Mouse (Mus musculus): Measurements from ENCODE around the gene Smarcc2. TPM values are rescaled to one million over a fixed set of nuclear protein-coding genes. Genes with fewer than 3 reads are reported as not detected.

Gene Smarcc2
- total and polyA plus RNA-seq, 2 experiments from 2014 or later: 143 to 233 TPM

- 19% methylated on average over 12 of the region's 12 CpGs for WGBS
- peak; percentile 58 for DNase-seq (ENCODE audit: low spot score)
Observed at GRCm38 (mm10) chr10:128492633-128493311, 33.7 kb downstream of the Smarcc2 start.

GRCm38 (mm10) chr10:128493319-128493694, 34.3 kb downstream of the Smarcc2 start:
- peak overlapping the region; percentile 94 for H3K27ac ChIP-seq (ENCODE audit: low read depth, low read length)
- peak overlapping the region; percentile 71 for H3K4me2 ChIP-seq (ENCODE audit: low read depth, low read length, poor library complexity, severe bottlenecking)
- peak overlapping the region; percentile 85 for H3K9ac ChIP-seq (replicated peaks; ENCODE audit: low read length, poor library complexity, severe bottlenecking)
- TF ChIP-seq CTCF (IDR thresholded peaks at IDR 0.05): no peak
- H3K4me1 ChIP-seq (ENCODE audit: insufficient read depth, low read length): peaks cover 25% of the 10 kb centered on the region; the same call in 1 of the 2 replicates
- DNase-seq (ENCODE audit: low spot score) (peak; percentile 35), ATAC-seq (ENCODE audit: low FRiP score) (peak; percentile 32)
- no peaks in the 10 kb centered on the region for H3K27me3 ChIP-seq (ENCODE audit: insufficient read depth, low read length)
- peak overlapping the region; percentile 80 for H3K4me3 ChIP-seq (ENCODE audit: low read depth, low read length)
- H3K9me3 ChIP-seq (ENCODE audit: low read length): no peaks in the 10 kb centered on the region
- 0% methylated on average over 12 of the region's 12 CpGs for WGBS
- peaks cover 25% of the 10 kb centered on the region for H3K36me3 ChIP-seq (ENCODE audit: insufficient read depth, low read length)

More at GRCm38 (mm10) chr10:128492633-128493311, 33.7 kb downstream of the Smarcc2 start:
- peak overlapping the region; percentile 71 for H3K4me2 ChIP-seq (ENCODE audit: low read depth, low read length, poor library complexity, severe bottlenecking)
- no peak for TF ChIP-seq CTCF (IDR thresholded peaks at IDR 0.05)
- H3K9me3 ChIP-seq (ENCODE audit: low read length): no peaks in the 10 kb centered on the region
- H3K9ac ChIP-seq (replicated peaks; ENCODE audit: low read length, poor library complexity, severe bottlenecking): peak overlapping the region; percentile 85
- H3K36me3 ChIP-seq (ENCODE audit: insufficient read depth, low read length): peaks cover 30% of the 10 kb centered on the region
- ATAC-seq (ENCODE audit: low FRiP score): peak; percentile 36
- H3K4me1 ChIP-seq (ENCODE audit: insufficient read depth, low read length): peaks cover 19% of the 10 kb centered on the region; the same call in 1 of the 2 replicates
- H3K4me3 ChIP-seq (ENCODE audit: low read depth, low read length): peak overlapping the region; percentile 80
- H3K27me3 ChIP-seq (ENCODE audit: insufficient read depth, low read length): no peaks in the 10 kb centered on the region
- peak overlapping the region; percentile 94 for H3K27ac ChIP-seq (ENCODE audit: low read depth, low read length)

- H3K4me2 ChIP-seq (ENCODE audit: low read depth, low read length, poor library complexity, severe bottlenecking): peak within 1 kb of the TSS; percentile 71
- peak; percentile 79 for TF ChIP-seq CTCF (IDR thresholded peaks at IDR 0.05)
Observed at GRCm38 (mm10) chr10:128493695-128494666, 34.9 kb downstream of the Smarcc2 start, which contains the start of gene Myl6. TSS of gene Myl6 (minus strand) at chr10:128494145.

GRCm38 (mm10) chr10:128494667-128495245, 35.7 kb downstream of the Smarcc2 start:
- DNase-seq (ENCODE audit: low spot score): no peak

More at GRCm38 (mm10) chr10:128493695-128494666, 34.9 kb downstream of the Smarcc2 start, which contains the start of gene Myl6:
- peak within 1 kb of the TSS; percentile 94 for H3K27ac ChIP-seq (ENCODE audit: low read depth, low read length)
- peaks cover 25% of the 10 kb centered on the region; the same call in 1 of the 2 replicates for H3K4me1 ChIP-seq (ENCODE audit: insufficient read depth, low read length)
- peak; percentile 99 for DNase-seq (ENCODE audit: low spot score)
- peak within 1 kb of the TSS; percentile 80 for H3K4me3 ChIP-seq (ENCODE audit: low read depth, low read length)
- H3K27me3 ChIP-seq (ENCODE audit: insufficient read depth, low read length): no peaks in the 10 kb centered on the region
- H3K9me3 ChIP-seq (ENCODE audit: low read length): no peaks in the 10 kb centered on the region
- peaks cover 18% of the 10 kb centered on the region for H3K36me3 ChIP-seq (ENCODE audit: insufficient read depth, low read length)
- under 1% methylated on average over 39 of the region's 45 CpGs for WGBS
- ATAC-seq (ENCODE audit: low FRiP score): peak; percentile 94
- H3K9ac ChIP-seq (replicated peaks; ENCODE audit: low read length, poor library complexity, severe bottlenecking): peak within 1 kb of the TSS; percentile 85

GRCm38 (mm10) chr10:128495270-128495669, 36.2 kb downstream of the Smarcc2 start:
- Histone ChIP-seq H3K9me3 (ENCODE audit: low read length) (no peaks in the 10 kb centered on the region), H3K9ac (replicated peaks; ENCODE audit: low read length, poor library complexity, severe bottlenecking) (no peak overlapping the region; the same call in 1 of the 2 replicates), H3K27ac (ENCODE audit: low read depth, low read length) (peak overlapping the region; percentile 94; the same call in 1 of the 2 replicates), H3K4me2 (ENCODE audit: low read depth, low read length, poor library complexity, severe bottlenecking) (peak overlapping the region; percentile 62), H3K4me1 (ENCODE audit: insufficient read depth, low read length) (peaks cover 25% of the 10 kb centered on the region; the same call in 1 of the 2 replicates), H3K36me3 (ENCODE audit: insufficient read depth, low read length) (peaks cover 7% of the 10 kb centered on the region), H3K4me3 (ENCODE audit: low read depth, low read length) (peak overlapping the region; percentile 80; the same call in 1 of the 2 replicates), H3K27me3 (ENCODE audit: insufficient read depth, low read length) (no peaks in the 10 kb centered on the region)
- 83% methylated on average over 2 of the region's 2 CpGs for WGBS
- ATAC-seq (ENCODE audit: low FRiP score) (no peak), DNase-seq (ENCODE audit: low spot score) (no peak)
- peak; percentile 21; the same call in 1 of the 2 replicates for TF ChIP-seq CTCF (IDR thresholded peaks at IDR 0.05)

More at GRCm38 (mm10) chr10:128494667-128495245, 35.7 kb downstream of the Smarcc2 start:
- no peaks in the 10 kb centered on the region for H3K9me3 ChIP-seq (ENCODE audit: low read length)
- TF ChIP-seq CTCF (IDR thresholded peaks at IDR 0.05): peak; percentile 20; the same call in 1 of the 2 replicates
- WGBS: 58% methylated on average over 11 of the region's 11 CpGs
- no peak for ATAC-seq (ENCODE audit: low FRiP score)
- no peaks in the 10 kb centered on the region for H3K27me3 ChIP-seq (ENCODE audit: insufficient read depth, low read length)
- peaks cover 25% of the 10 kb centered on the region; the same call in 1 of the 2 replicates for H3K4me1 ChIP-seq (ENCODE audit: insufficient read depth, low read length)
- peak overlapping the region; percentile 94 for H3K27ac ChIP-seq (ENCODE audit: low read depth, low read length)
- H3K4me3 ChIP-seq (ENCODE audit: low read depth, low read length): peak overlapping the region; percentile 80
- peak overlapping the region; percentile 62 for H3K4me2 ChIP-seq (ENCODE audit: low read depth, low read length, poor library complexity, severe bottlenecking)
- H3K36me3 ChIP-seq (ENCODE audit: insufficient read depth, low read length): peaks cover 12% of the 10 kb centered on the region
- peak overlapping the region; percentile 85 for H3K9ac ChIP-seq (replicated peaks; ENCODE audit: low read length, poor library complexity, severe bottlenecking)

Data from midbrain, postnatal 0 days (tissue).